Mouse (Mus musculus) erythroblast, embryonic 14.5 days (primary cell): ENCODE data around the gene Egflam.

Experiments used
- GATA1 ChIP-seq: IDR thresholded peaks from 2 replicates; pipeline ENCODE4 v1.6.1; 2012; ENCODE audit warnings: low read length, inconsistent platforms, mixed read lengths
- TAL1 ChIP-seq: IDR thresholded peaks from 3 replicates; pipeline ENCODE4 v1.6.1; 2012; ENCODE audit warnings: low read length, inconsistent platforms, mixed read lengths

- no peak for TF ChIP-seq GATA1
- TF ChIP-seq TAL1: no peak
Observed at GRCm38 (mm10) chr15:7263339-7263738, 134.9 kb downstream of the Egflam start.
